Mouse (Mus musculus): ENCODE data around the gene Pomgnt1. TPM values are rescaled to one million over a fixed set of nuclear protein-coding genes. Genes with fewer than 3 reads are reported as not detected.
A peak's percentile ranks its signal among the peaks of the same experiment; 100 is the strongest.

Gene Pomgnt1
- polyA plus RNA-seq, 1 experiment from 2014 or later, result 72.4 TPM

GRCm38 (mm10) chr4:116143317-116143811 is 19.7 kb downstream of the Pomgnt1 start:
- no peaks in the 10 kb centered on the region for H3K36me3 ChIP-seq (replicated peaks)
- peak overlapping the region; percentile 93 for H3K4me2 ChIP-seq
- no peak overlapping the region for H3K9ac ChIP-seq
- peaks cover 19% of the 10 kb centered on the region for H3K4me1 ChIP-seq
- 21% methylated on average over 7 of the region's 7 CpGs for WGBS
- H3K4me3 ChIP-seq, result peak overlapping the region; percentile 61
- no peak for ATAC-seq (replicated peaks)
- no peaks in the 10 kb centered on the region; the same call in 1 of the 2 replicates for H3K27me3 ChIP-seq (replicated peaks)
- no peak overlapping the region for H3K27ac ChIP-seq
- H3K9me3 ChIP-seq, result no peaks in the 10 kb centered on the region

GRCm38 (mm10) chr4:116143891-116144717 is 20.5 kb downstream of the Pomgnt1 start:
- Histone ChIP-seq H3K27ac (no peak overlapping the region), H3K4me1 (peaks cover 19% of the 10 kb centered on the region), H3K4me2 (peak overlapping the region; percentile 93), H3K36me3 (replicated peaks) (no peaks in the 10 kb centered on the region), H3K4me3 (peak overlapping the region; percentile 61), H3K9ac (peak overlapping the region; percentile 63), H3K27me3 (replicated peaks) (no peaks in the 10 kb centered on the region; the same call in 1 of the 2 replicates), H3K9me3 (no peaks in the 10 kb centered on the region)
- under 1% methylated on average over 42 of the region's 47 CpGs for WGBS
- peak; percentile 73 for ATAC-seq (replicated peaks)

- peak; percentile 41 for ATAC-seq (replicated peaks)
- Histone ChIP-seq H3K9me3 (no peaks in the 10 kb centered on the region), H3K4me2 (peak overlapping the region; percentile 55), H3K4me1 (peaks cover 17% of the 10 kb centered on the region), H3K27me3 (replicated peaks) (no peaks in the 10 kb centered on the region; the same call in 1 of the 2 replicates), H3K36me3 (replicated peaks) (peaks cover 18% of the 10 kb centered on the region; the same call in 1 of the 2 replicates), H3K9ac (peak overlapping the region; percentile 90), H3K4me3 (peak overlapping the region; percentile 75), H3K27ac (peak overlapping the region; percentile 87)
- WGBS, result 20% methylated on average over 6 of the region's 6 CpGs
Observed at GRCm38 (mm10) chr4:116149812-116150155, 26.1 kb downstream of the Pomgnt1 start.

GRCm38 (mm10) chr4:116150156-116150861 is 26.7 kb downstream of the Pomgnt1 start:
- WGBS, result under 1% methylated on average over 71 of the region's 73 CpGs

DNA sequence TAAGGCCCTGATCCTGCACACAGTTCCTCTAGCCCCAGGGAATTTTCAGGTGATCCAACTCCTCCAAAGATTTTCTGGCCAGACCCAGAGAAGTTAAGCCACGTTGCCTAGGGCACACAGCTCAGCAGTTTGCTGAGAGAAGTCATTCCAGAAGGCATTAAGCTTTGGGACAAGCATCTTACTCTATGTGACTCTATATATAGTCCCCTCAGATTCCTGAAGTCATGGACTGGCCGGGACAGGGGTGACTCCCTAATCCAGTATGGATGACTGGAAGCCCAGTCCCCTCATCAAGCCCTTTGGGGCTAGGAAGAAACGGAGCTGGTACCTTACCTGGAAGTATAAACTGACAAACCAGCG is 27.2 kb downstream of the Pomgnt1 start:
- peak; percentile 35 for ATAC-seq (replicated peaks)
- peak overlapping the region; percentile 87; the same call in 1 of the 2 replicates for H3K27ac ChIP-seq
- peak overlapping the region; percentile 75 for H3K4me3 ChIP-seq
- H3K27me3 ChIP-seq (replicated peaks), result no peaks in the 10 kb centered on the region
- no peaks in the 10 kb centered on the region for H3K9me3 ChIP-seq
- H3K36me3 ChIP-seq (replicated peaks), result peaks cover 29% of the 10 kb centered on the region
- H3K9ac ChIP-seq, result peak overlapping the region; percentile 90
- H3K4me2 ChIP-seq, result peak overlapping the region; percentile 55
- H3K4me1 ChIP-seq, result peaks cover 14% of the 10 kb centered on the region
- WGBS, result 17% methylated on average over 4 of the region's 4 CpGs

More at GRCm38 (mm10) chr4:116150156-116150861, 26.7 kb downstream of the Pomgnt1 start:
- peak; percentile 94 for ATAC-seq (replicated peaks)
- no peaks in the 10 kb centered on the region for H3K9me3 ChIP-seq
- H3K36me3 ChIP-seq (replicated peaks), result peaks cover 24% of the 10 kb centered on the region; the same call in 1 of the 2 replicates
- peaks cover 14% of the 10 kb centered on the region for H3K4me1 ChIP-seq
- peak overlapping the region; percentile 75 for H3K4me3 ChIP-seq
- H3K27ac ChIP-seq, result peak overlapping the region; percentile 87
- H3K27me3 ChIP-seq (replicated peaks), result no peaks in the 10 kb centered on the region
- peak overlapping the region; percentile 55 for H3K4me2 ChIP-seq
- peak overlapping the region; percentile 90 for H3K9ac ChIP-seq

DNA sequence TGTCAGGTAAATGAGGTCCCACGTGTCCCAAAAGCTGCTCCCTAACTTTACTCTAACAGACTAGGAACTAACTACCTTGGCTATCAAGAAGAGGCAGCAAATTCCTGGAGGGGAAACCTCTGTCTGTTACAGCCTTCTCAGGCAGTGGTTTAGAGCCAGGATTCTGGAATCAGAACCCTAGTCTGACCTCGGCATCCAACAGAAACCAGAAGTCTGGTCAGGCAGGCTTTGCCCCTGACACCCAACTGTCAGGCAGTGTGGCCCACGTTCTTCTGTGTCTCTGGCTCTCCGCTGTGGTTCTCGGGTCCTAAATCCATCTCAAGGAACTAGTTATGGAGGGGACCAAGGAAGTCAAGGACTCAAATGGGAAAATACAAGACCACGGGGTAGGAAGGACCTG is 27.6 kb downstream of the Pomgnt1 start, which contains the start of gene Lurap1:
Gene Lurap1 (minus strand): TSS at position 101 of the 400 bp plus-strand sequence.
- H3K4me2 ChIP-seq, result peak within 1 kb of the TSS; percentile 55
- no peak for ATAC-seq (replicated peaks)
- H3K9ac ChIP-seq, result peak within 1 kb of the TSS; percentile 90
- H3K27me3 ChIP-seq (replicated peaks), result no peaks in the 10 kb centered on the region
- peak within 1 kb of the TSS; percentile 75 for H3K4me3 ChIP-seq
- peak within 1 kb of the TSS; percentile 87 for H3K27ac ChIP-seq
- 75% methylated on average over 6 of the region's 6 CpGs for WGBS
- H3K9me3 ChIP-seq, result no peaks in the 10 kb centered on the region
- peaks cover 14% of the 10 kb centered on the region for H3K4me1 ChIP-seq
- peaks cover 33% of the 10 kb centered on the region for H3K36me3 ChIP-seq (replicated peaks)

DNA sequence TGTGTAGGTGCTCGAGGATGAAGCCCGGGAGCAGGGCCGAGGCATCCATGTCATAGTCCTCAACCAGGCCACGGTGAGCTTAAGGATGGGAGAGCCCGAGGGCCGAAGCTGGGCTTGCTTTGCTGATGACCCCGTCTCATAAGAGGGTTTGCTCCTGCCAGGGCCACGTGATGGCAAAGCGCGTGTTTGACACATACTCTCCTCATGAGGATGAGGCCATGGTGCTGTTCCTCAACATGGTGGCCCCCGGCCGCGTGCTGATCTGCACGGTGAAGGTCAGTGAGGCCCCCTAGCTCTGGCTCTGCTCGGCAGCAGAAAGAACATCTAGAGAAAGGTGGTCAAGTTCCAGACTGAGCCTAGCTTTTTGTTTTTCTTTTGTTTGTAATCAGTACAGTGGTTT is 29.1 kb downstream of the Pomgnt1 start:
- peaks cover 41% of the 10 kb centered on the region for H3K36me3 ChIP-seq (replicated peaks)
- H3K4me3 ChIP-seq, result no peak overlapping the region
- H3K4me2 ChIP-seq, result no peak overlapping the region
- ATAC-seq (replicated peaks), result no peak
- H3K27me3 ChIP-seq (replicated peaks), result no peaks in the 10 kb centered on the region
- H3K9me3 ChIP-seq, result no peaks in the 10 kb centered on the region
- WGBS, result 96% methylated on average over 15 of the region's 15 CpGs
- peaks cover 14% of the 10 kb centered on the region for H3K4me1 ChIP-seq
- H3K27ac ChIP-seq, result no peak overlapping the region
- no peak overlapping the region for H3K9ac ChIP-seq

- Histone ChIP-seq H3K36me3 (replicated peaks) (peaks cover 49% of the 10 kb centered on the region), H3K4me2 (no peak overlapping the region), H3K9me3 (no peaks in the 10 kb centered on the region), H3K27ac (no peak overlapping the region), H3K4me1 (no peaks in the 10 kb centered on the region), H3K9ac (no peak overlapping the region), H3K27me3 (replicated peaks) (no peaks in the 10 kb centered on the region), H3K4me3 (no peak overlapping the region)
- no peak for ATAC-seq (replicated peaks)
- 96% methylated on average over 2 of the region's 2 CpGs for WGBS
Observed at GRCm38 (mm10) chr4:116157882-116158281, 34.2 kb downstream of the Pomgnt1 start.

GRCm38 (mm10) chr4:116159912-116160311 is 36.3 kb downstream of the Pomgnt1 start:
- WGBS, result 71% methylated on average over 3 of the region's 3 CpGs
- H3K27ac ChIP-seq, result 0 out of 2 replicates have a peak overlapping the region, but pooled peaks have one; percentile 29

DNA sequence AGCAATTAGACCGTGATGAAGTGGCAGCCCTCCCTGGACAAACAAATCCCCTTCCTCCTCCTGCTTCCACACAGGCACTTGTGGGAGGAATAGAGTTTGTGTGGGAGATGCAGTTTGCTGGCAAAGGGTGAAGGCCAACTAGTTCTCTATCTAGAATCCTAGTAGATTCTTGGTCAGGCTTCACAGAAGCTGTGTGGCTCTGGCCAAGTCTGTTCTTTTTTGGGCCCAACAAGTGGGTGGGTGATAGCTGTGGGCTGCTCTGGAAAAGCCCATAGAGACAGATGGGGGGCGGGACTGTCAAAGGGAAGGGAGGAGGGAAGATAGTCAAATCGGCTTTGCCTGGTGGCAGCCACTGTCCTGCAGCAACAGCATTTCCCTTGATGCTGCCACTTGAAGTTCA is 37.1 kb downstream of the Pomgnt1 start:
- Histone ChIP-seq H3K9ac (no peak overlapping the region), H3K27ac (no peak overlapping the region), H3K4me3 (no peak overlapping the region), H3K4me1 (no peaks in the 10 kb centered on the region), H3K27me3 (replicated peaks) (no peaks in the 10 kb centered on the region), H3K4me2 (no peak overlapping the region), H3K9me3 (no peaks in the 10 kb centered on the region), H3K36me3 (replicated peaks) (peaks cover 24% of the 10 kb centered on the region)
- WGBS, result 93% methylated on average over 3 of the region's 3 CpGs
- ATAC-seq (replicated peaks), result no peak

More at GRCm38 (mm10) chr4:116159912-116160311, 36.3 kb downstream of the Pomgnt1 start:
- H3K9me3 ChIP-seq, result no peaks in the 10 kb centered on the region
- ATAC-seq (replicated peaks), result peak; percentile 61
- H3K4me3 ChIP-seq, result no peak overlapping the region
- H3K36me3 ChIP-seq (replicated peaks), result peaks cover 33% of the 10 kb centered on the region
- no peaks in the 10 kb centered on the region for H3K4me1 ChIP-seq
- no peaks in the 10 kb centered on the region for H3K27me3 ChIP-seq (replicated peaks)
- no peak overlapping the region for H3K9ac ChIP-seq
- H3K4me2 ChIP-seq, result no peak overlapping the region

GRCm38 (mm10) chr4:116162142-116162541 is 38.5 kb downstream of the Pomgnt1 start:
- no peak overlapping the region for H3K27ac ChIP-seq
- peaks cover 12% of the 10 kb centered on the region; the same call in 1 of the 2 replicates for H3K36me3 ChIP-seq (replicated peaks)
- 84% methylated on average over 4 of the region's 4 CpGs for WGBS
- no peak overlapping the region for H3K4me2 ChIP-seq
- H3K9me3 ChIP-seq, result no peaks in the 10 kb centered on the region
- no peaks in the 10 kb centered on the region for H3K4me1 ChIP-seq
- H3K9ac ChIP-seq, result no peak overlapping the region
- no peak overlapping the region for H3K4me3 ChIP-seq
- no peaks in the 10 kb centered on the region for H3K27me3 ChIP-seq (replicated peaks)
- no peak for ATAC-seq (replicated peaks)

All from midbrain, embryonic 15.5 days (tissue).